Mouse (Mus musculus) midbrain, embryonic 11.5 days (tissue): ENCODE results near the gene Clpsl2. TPM values are rescaled to one million over a fixed set of nuclear protein-coding genes. Genes with fewer than 3 reads are reported as not detected.

Source experiments
- ATAC-seq: fragments of 200-750 bp; cut with Nextera tagmentation; 2 replicates; pipeline ENCODE4 v1.8.0; 2017; ENCODE audit warnings: moderate TSS enrichment, moderate library complexity; ENCODE audit not compliant: low FRiP score
- DNase-seq: peaks from one replicate; pipeline ENCODE4 v3.0.0; 2015; ENCODE audit warnings: low spot score; ENCODE audit errors: missing footprints
- H3K27ac ChIP-seq: fragments of 300-500 bp; sonication (generic); 2 replicates; pipeline ENCODE4 v1.5.1; 2014; ENCODE audit warnings: low read depth, low read length
- H3K27me3 ChIP-seq: fragments of 300-500 bp; sonication (generic); 2 replicates; pipeline ENCODE4 v1.6.1; 2014; ENCODE audit warnings: mild to moderate bottlenecking, low read length, moderate library complexity, mixed read lengths; ENCODE audit not compliant: control insufficient read depth, insufficient read depth
- H3K36me3 ChIP-seq: fragments of 300-500 bp; sonication (generic); 2 replicates; pipeline ENCODE4 v1.6.1; 2014; ENCODE audit warnings: mild to moderate bottlenecking, low read length, moderate library complexity, mixed read lengths; ENCODE audit not compliant: control insufficient read depth, insufficient read depth
- H3K4me1 ChIP-seq: fragments of 300-500 bp; sonication (generic); 2 replicates; pipeline ENCODE4 v1.6.1; 2014; ENCODE audit warnings: low read length; ENCODE audit not compliant: control insufficient read depth, insufficient read depth
- H3K4me2 ChIP-seq: fragments of 300-500 bp; sonication (generic); 2 replicates; pipeline ENCODE4 v1.6.1; 2014; ENCODE audit warnings: mild to moderate bottlenecking, moderate library complexity
- H3K4me3 ChIP-seq: fragments of 300-500 bp; sonication (generic); 2 replicates; pipeline ENCODE4 v1.5.1; 2014; ENCODE audit warnings: low read depth, low read length
- H3K9ac ChIP-seq: fragments of 300-500 bp; sonication (generic); 2 replicates; pipeline ENCODE4 v1.6.1; 2014; ENCODE audit warnings: low read length
- H3K9me3 ChIP-seq: fragments of 300-500 bp; sonication (generic); 2 replicates; pipeline ENCODE4 v1.6.1; 2016; ENCODE audit warnings: low read length; ENCODE audit not compliant: control insufficient read depth
- WGBS: fragments of 180-500 bp; shearing (Covaris S2); extraction: QIAGEN DNeasy Blood & Tissue Kit; methylation state at CpG from one replicate; pipeline ENCODE4 v1.1.7; 2014; 5-methylcytosine and 5-hydroxymethylcytosine counted together
- polyA plus RNA-seq: library from polyadenylated mRNA; unstranded; fragments of >200 nt; fragmentation: Nextera tagmentation; extraction: Ambion mirVana; gene quantifications from 2 replicates; pipeline ENCODE4 v1.2.1, GENCODE M21; 2014

Clpsl2 gene
- polyA plus RNA-seq, 1 experiment from 2014 or later, result not detected

DNA sequence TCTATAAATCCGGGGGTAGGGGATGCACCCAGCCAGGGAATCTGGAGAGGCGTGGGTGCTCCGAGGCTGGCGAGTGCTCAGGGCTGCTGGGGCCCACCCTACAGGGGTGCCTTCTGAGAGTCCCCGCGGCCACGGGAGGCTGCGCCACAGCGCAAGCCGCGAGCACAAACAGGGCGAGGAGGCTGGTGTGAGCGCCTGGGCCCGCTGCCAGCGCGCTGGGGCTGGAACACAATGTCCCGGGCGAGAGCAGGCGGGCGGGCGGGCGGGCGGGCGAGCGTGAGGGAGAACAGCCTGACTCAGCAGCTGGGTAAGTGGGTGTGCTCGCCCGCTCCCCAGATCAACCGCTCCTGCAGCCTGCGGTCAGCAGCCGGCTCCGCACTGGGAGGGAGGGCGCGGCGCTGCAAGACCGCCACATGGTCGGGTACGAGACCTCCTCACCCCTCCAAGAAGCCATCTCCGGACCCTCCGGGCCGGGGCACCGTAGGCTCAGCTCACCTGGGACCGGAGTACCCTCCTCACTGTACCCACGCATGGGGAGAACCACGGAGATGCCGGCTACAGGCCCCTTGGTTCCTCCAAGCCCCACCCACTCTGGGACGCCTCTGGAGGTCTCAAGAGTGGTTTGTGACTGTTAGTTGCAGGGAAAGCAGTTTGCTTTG, 31.1 kb upstream of the Clpsl2 start:
- Histone ChIP-seq H3K27me3 (peaks cover 25% of the 10 kb centered on the region), H3K27ac (no peak overlapping the region), H3K4me1 (peaks cover 18% of the 10 kb centered on the region)

GRCm38 (mm10) chr17:28518615-28519071, 30.6 kb upstream of the Clpsl2 start:
- no peak for DNase-seq
- H3K4me3 ChIP-seq, result peak overlapping the region; percentile 46
- 24% methylated on average over 8 of the region's 8 CpGs for WGBS
- H3K27ac ChIP-seq, result no peak overlapping the region
- peak overlapping the region; percentile 83 for H3K4me2 ChIP-seq
- peaks cover 18% of the 10 kb centered on the region for H3K4me1 ChIP-seq
- H3K9me3 ChIP-seq, result no peaks in the 10 kb centered on the region
- peaks cover 27% of the 10 kb centered on the region for H3K27me3 ChIP-seq
- H3K36me3 ChIP-seq, result no peaks in the 10 kb centered on the region
- ATAC-seq, result no peak
- H3K9ac ChIP-seq, result peak overlapping the region; percentile 70

More for the DNA sequence above, 31.1 kb upstream of the Clpsl2 start:
- ATAC-seq, result peak; percentile 49
- Histone ChIP-seq H3K9ac (peak overlapping the region; percentile 70), H3K4me2 (peak overlapping the region; percentile 83), H3K4me3 (peak overlapping the region; percentile 46), H3K9me3 (no peaks in the 10 kb centered on the region), H3K36me3 (no peaks in the 10 kb centered on the region)
- DNase-seq, result peak; percentile 93
- WGBS, result 2% methylated on average over 44 of the region's 46 CpGs

- DNase-seq (no peak), ATAC-seq (no peak)
- 98% methylated on average over 3 of the region's 3 CpGs for WGBS
- Histone ChIP-seq H3K4me2 (no peak overlapping the region), H3K27ac (no peak overlapping the region), H3K36me3 (no peaks in the 10 kb centered on the region), H3K9ac (no peak overlapping the region), H3K9me3 (no peaks in the 10 kb centered on the region), H3K27me3 (peaks cover 34% of the 10 kb centered on the region), H3K4me3 (no peak overlapping the region), H3K4me1 (peaks cover 18% of the 10 kb centered on the region)
These were observed 29.4 kb upstream of the Clpsl2 start for GRCm38 (mm10) chr17:28519827-28520226.

GRCm38 (mm10) chr17:28520561-28520960, 28.6 kb upstream of the Clpsl2 start:
- Histone ChIP-seq H3K9me3 (no peaks in the 10 kb centered on the region), H3K4me2 (no peak overlapping the region), H3K27me3 (peaks cover 34% of the 10 kb centered on the region), H3K4me3 (no peak overlapping the region), H3K36me3 (no peaks in the 10 kb centered on the region), H3K4me1 (peaks cover 18% of the 10 kb centered on the region), H3K9ac (no peak overlapping the region), H3K27ac (no peak overlapping the region)
- ATAC-seq, result no peak
- DNase-seq, result no peak
- 82% methylated on average over 4 of the region's 4 CpGs for WGBS

DNA sequence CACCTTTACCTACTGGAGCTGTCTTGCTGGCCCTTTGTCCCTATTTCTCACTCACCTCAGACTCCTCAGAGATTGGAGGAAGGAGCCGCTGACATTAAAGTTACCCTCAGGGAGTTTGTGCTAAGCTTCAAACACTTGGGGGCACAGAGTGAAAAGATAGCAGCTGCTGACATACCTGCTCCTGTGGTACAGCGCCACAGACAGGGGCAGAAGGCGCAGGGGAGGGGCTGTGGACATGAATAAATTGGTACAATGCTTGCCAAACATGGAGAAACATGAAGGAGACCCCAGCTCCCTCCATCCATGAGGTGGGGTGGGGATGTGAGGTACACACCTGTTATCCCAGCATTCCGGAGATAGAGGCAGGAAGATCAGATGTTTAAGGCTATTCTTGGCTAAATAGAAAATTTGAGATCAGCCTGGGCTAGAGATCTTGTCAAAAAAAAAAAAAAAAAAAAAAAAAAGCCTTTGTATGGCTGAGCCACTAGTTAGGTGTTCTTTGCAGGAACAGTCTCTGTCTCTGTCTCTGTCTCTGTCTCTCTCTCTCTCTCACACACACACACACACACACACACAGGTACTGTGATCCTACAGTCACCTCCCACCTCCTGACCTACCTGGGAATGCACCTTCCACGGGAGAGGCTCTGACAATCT, 28.0 kb upstream of the Clpsl2 start:
- no peaks in the 10 kb centered on the region for H3K36me3 ChIP-seq
- H3K4me3 ChIP-seq, result no peak overlapping the region
- ATAC-seq (no peak), DNase-seq (no peak)
- WGBS, result 59% methylated on average over 5 of the region's 5 CpGs
- H3K27ac ChIP-seq, result no peak overlapping the region
- peaks cover 34% of the 10 kb centered on the region for H3K27me3 ChIP-seq
- H3K9ac ChIP-seq, result no peak overlapping the region
- no peak overlapping the region for H3K4me2 ChIP-seq
- peaks cover 18% of the 10 kb centered on the region for H3K4me1 ChIP-seq
- H3K9me3 ChIP-seq, result no peaks in the 10 kb centered on the region

DNA sequence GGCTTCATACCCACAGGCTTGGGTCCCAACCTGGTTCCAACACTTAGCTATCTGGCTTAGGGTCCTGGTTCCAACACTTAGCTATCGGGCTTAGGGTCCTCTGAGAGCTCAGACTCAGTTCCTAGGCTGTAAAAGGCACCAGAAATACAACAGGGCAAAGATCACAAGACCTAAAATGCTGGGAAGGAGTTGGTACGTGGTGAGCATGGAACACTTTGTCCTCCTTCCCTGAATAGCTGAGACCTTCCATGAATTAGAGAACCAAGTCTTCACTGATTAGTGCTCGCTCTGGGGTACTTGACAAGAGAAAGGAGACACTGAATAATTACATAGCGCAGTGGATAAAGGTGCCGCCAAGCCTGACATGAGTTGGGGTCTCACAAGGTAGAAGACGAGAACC, 27.3 kb upstream of the Clpsl2 start:
- Histone ChIP-seq H3K4me3 (no peak overlapping the region), H3K9ac (no peak overlapping the region), H3K36me3 (no peaks in the 10 kb centered on the region), H3K4me1 (peaks cover 18% of the 10 kb centered on the region), H3K4me2 (no peak overlapping the region), H3K27me3 (peaks cover 33% of the 10 kb centered on the region), H3K27ac (no peak overlapping the region), H3K9me3 (no peaks in the 10 kb centered on the region)
- no peak for DNase-seq
- ATAC-seq, result no peak
- 46% methylated on average over 6 of the region's 6 CpGs for WGBS

DNA sequence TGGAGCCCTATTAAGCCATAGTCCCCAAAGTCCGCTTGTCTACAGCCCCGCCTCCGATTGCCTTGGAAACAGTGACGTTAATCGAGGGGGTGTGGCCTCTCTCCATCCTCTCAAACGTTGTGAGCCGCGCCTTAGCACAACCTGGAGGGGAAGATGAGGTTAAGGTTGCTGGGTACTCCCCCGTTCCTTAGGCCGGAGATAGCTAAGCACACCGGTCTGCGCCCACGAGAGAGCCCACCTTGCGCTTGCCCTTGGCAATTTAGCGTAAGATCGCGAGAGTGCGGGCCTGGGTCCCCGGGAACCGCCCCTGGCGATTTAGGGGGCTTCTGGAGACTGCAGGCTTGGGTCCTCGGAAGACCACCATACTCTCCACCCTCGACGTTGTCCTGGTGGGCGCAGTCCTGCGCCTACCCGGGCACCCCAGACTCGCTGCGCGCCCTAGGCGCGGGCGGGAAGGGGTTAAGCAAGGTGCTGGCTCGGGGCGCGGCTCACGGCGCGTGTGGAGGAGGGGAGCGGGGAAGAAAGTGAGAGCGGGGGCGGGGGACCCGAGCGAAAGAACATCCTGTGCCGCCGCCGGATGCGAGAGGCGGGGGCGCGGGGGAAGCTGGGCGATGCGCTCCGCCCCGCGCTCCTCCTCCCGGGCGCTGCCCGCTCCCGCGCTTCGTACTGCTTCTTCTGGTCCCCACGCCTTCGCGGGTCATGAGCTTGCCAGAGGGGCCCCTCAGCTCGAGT, 26.4 kb upstream of the Clpsl2 start:
- Histone ChIP-seq H3K36me3 (no peaks in the 10 kb centered on the region), H3K9me3 (no peaks in the 10 kb centered on the region), H3K4me3 (peak overlapping the region; percentile 68), H3K4me1 (peaks cover 13% of the 10 kb centered on the region), H3K27ac (peak overlapping the region; percentile 59), H3K9ac (peak overlapping the region; percentile 72), H3K4me2 (peak overlapping the region; percentile 99), H3K27me3 (peaks cover 26% of the 10 kb centered on the region)
- DNase-seq, result peak; percentile 97
- ATAC-seq, result peak; percentile 75
- WGBS, result under 1% methylated on average over 49 of the region's 66 CpGs

DNA sequence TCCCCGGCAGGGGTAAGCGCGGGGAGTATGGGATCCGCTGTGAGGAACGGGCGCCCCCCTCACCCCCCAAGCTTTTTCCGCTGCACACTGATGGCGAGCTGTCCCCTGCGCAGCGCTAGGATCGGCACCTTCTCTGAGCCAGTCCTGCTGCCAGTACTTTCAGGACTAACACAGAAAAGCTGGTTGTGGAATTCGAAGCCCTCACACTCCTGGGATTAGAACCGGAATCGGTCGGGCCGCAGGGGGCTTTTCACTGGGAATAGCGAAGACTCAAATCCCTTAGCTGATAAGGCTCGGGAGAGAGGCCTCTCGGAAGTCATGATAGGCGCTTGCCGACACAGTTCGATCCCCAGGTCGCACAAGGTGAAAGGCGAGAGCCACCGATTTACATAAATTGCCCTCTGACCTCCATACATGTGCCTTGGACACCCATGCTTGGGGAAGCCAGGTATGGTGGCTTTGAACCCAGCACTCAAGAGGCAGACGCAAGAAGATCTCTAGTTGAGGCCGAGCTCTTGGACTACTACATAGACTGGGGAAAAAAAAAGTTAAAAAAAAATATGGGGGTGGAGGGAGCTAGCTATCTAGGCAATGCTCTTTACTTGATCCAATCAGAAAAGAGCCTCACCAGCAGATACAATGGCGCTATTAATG, 25.7 kb upstream of the Clpsl2 start:
- peak overlapping the region; percentile 72 for H3K9ac ChIP-seq
- no peaks in the 10 kb centered on the region for H3K36me3 ChIP-seq
- 7% methylated on average over 26 of the region's 28 CpGs for WGBS
- H3K27me3 ChIP-seq, result peaks cover 23% of the 10 kb centered on the region
- H3K4me2 ChIP-seq, result peak overlapping the region; percentile 99
- DNase-seq (no peak), ATAC-seq (0 out of 2 replicates have a peak, but pooled peaks have one; percentile 7)
- peaks cover 6% of the 10 kb centered on the region; the same call in 1 of the 2 replicates for H3K4me1 ChIP-seq
- peak overlapping the region; percentile 68 for H3K4me3 ChIP-seq
- no peaks in the 10 kb centered on the region for H3K9me3 ChIP-seq
- H3K27ac ChIP-seq, result no peak overlapping the region
